Mouse (Mus musculus) stomach, embryonic 15.5 days (tissue): ENCODE measurements at regions not wholly inside any gene's neighbourhood (a gene's known extent, or its start where the extent isn't known, plus 50 kb on each side); places are given as distances from the start of the nearest gene placed in this dataset.

Experiments used
- ATAC-seq: fragments of 200-750 bp; cut with Nextera tagmentation; 2 replicates; pipeline ENCODE4 v1.8.0; 2017; ENCODE audit warnings: low read depth, moderate number of reproducible peaks, moderate TSS enrichment; ENCODE audit not compliant: insufficient read depth, low FRiP score
- H3K27ac ChIP-seq: fragments of 300-500 bp; sonication (generic); 2 replicates; pipeline ENCODE4 v1.5.1; 2015; ENCODE audit warnings: mild to moderate bottlenecking, inconsistent platforms
- H3K27me3 ChIP-seq: fragments of 300-500 bp; sonication (generic); replicated peaks from 2 replicates; pipeline ENCODE4 v1.6.1; 2015; ENCODE audit warnings: inconsistent platforms
- H3K36me3 ChIP-seq: fragments of 300-500 bp; sonication (generic); 2 replicates; pipeline ENCODE4 v1.6.1; 2015; ENCODE audit warnings: inconsistent platforms
- H3K4me1 ChIP-seq: fragments of 300-500 bp; sonication (generic); 2 replicates; pipeline ENCODE4 v1.6.1; 2015; ENCODE audit warnings: inconsistent platforms
- H3K4me2 ChIP-seq: fragments of 300-500 bp; sonication (generic); 2 replicates; pipeline ENCODE4 v1.6.1; 2015; ENCODE audit warnings: mild to moderate bottlenecking, inconsistent platforms
- H3K4me3 ChIP-seq: fragments of 300-500 bp; sonication (generic); replicated peaks from 2 replicates; pipeline ENCODE4 v1.5.1; 2015; ENCODE audit warnings: inconsistent platforms
- H3K9ac ChIP-seq: fragments of 300-500 bp; sonication (generic); 2 replicates; pipeline ENCODE4 v1.6.1; 2015; ENCODE audit warnings: inconsistent platforms
- H3K9me3 ChIP-seq: fragments of 300-500 bp; sonication (generic); 2 replicates; pipeline ENCODE4 v1.6.1; 2016; ENCODE audit warnings: inconsistent platforms
- WGBS: fragments of 180-500 bp; shearing (Covaris S2); methylation state at CpG from one replicate; pipeline ENCODE4 v1.1.7; 2015; 5-methylcytosine and 5-hydroxymethylcytosine counted together

DNA sequence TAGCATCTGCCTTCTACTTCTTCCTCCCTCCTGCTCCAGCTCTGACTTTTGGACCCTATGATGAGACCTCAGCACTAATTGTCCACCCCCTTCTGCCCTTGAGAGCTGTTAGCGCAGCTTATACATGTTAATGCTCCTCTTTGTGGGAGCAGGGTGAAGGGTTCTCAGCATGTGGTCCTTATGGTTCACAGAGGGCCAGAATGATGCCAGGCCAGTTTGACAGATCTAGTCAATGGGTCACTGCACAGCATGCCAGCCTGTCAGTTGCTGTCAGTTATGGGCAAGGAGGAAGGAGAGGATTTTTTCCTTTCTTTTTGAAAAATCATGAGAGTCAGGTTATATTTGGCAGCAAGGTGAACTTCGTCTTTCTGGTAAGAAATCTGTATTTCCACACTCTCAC, 68.4 kb downstream of the 4931417E11Rik start:
- no peaks in the 10 kb centered on the region for H3K9me3 ChIP-seq
- no peaks in the 10 kb centered on the region for H3K4me1 ChIP-seq
- no peak overlapping the region for H3K27ac ChIP-seq
- H3K4me2 ChIP-seq, result no peak overlapping the region
- H3K36me3 ChIP-seq, result no peaks in the 10 kb centered on the region
- H3K27me3 ChIP-seq, result no peaks in the 10 kb centered on the region
- ATAC-seq, result no peak
- no peak overlapping the region for H3K9ac ChIP-seq
- WGBS, result 74% methylated on average over 2 of the region's 2 CpGs
- no peak overlapping the region for H3K4me3 ChIP-seq

DNA sequence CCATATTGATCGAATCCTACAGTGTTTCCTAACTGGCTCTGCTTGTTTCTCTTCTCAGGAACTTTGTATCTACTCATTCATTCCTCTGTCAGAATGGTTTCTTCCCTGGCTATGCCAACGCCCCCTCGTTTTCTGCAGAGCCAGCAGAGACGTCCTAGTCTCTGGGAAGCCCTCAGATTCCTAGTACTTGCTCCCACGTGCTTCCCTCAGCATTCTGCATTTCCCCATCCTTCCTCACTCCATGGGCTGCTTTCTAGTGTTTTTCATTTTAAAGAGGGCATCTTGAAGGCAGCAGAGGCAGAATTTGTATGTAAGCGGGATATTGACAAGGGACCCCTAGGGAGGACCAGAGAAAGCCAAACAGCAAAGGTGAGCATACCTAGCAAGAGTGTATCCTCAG, 80.2 kb downstream of the 4931417E11Rik start:
- H3K36me3 ChIP-seq, result no peaks in the 10 kb centered on the region
- no peaks in the 10 kb centered on the region for H3K27me3 ChIP-seq
- H3K4me3 ChIP-seq, result no peak overlapping the region
- no peak overlapping the region for H3K4me2 ChIP-seq
- WGBS, result 56% methylated on average over 6 of the region's 6 CpGs
- no peak overlapping the region for H3K27ac ChIP-seq
- no peaks in the 10 kb centered on the region for H3K4me1 ChIP-seq
- no peak for ATAC-seq
- H3K9me3 ChIP-seq, result no peaks in the 10 kb centered on the region
- H3K9ac ChIP-seq, result no peak overlapping the region

DNA sequence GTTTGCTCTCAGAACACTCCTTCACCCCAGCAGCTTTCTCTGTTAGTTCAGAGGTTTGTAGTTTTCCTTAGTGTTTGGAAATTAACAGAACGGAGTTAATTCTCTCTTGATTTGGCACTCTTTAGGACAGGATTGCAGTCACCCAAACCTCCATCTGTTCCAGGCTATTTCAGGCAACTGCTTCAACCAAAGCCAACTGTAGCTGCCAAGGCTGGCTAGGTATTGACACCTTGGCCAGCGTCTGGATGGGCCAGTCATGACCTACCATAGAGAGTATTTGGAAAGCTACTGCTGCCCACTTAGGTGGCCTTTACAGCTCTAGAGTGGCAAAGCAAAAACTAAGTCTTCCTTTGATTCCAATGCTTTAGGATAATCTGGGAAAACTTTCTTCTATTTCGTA, 83.2 kb downstream of the 4931417E11Rik start:
- H3K4me2 ChIP-seq, result no peak overlapping the region
- H3K27me3 ChIP-seq, result no peaks in the 10 kb centered on the region
- no peak for ATAC-seq
- no peaks in the 10 kb centered on the region for H3K4me1 ChIP-seq
- H3K4me3 ChIP-seq, result no peak overlapping the region
- 84% methylated on average over 3 of the region's 3 CpGs for WGBS
- no peaks in the 10 kb centered on the region for H3K9me3 ChIP-seq
- H3K9ac ChIP-seq, result no peak overlapping the region
- no peak overlapping the region for H3K27ac ChIP-seq
- H3K36me3 ChIP-seq, result no peaks in the 10 kb centered on the region

- Histone ChIP-seq H3K9ac (no peak overlapping the region), H3K27me3 (no peaks in the 10 kb centered on the region), H3K9me3 (no peaks in the 10 kb centered on the region), H3K4me3 (no peak overlapping the region), H3K4me1 (no peaks in the 10 kb centered on the region), H3K27ac (no peak overlapping the region), H3K4me2 (no peak overlapping the region), H3K36me3 (no peaks in the 10 kb centered on the region)
- no peak for ATAC-seq
- 74% methylated on average over 5 of the region's 5 CpGs for WGBS
These were observed 89.6 kb downstream of the 4931417E11Rik start for GRCm38 (mm10) chr6:73379825-73380224.

GRCm38 (mm10) chr6:73377884-73378283, 91.6 kb downstream of the 4931417E11Rik start:
- WGBS, result 90% methylated on average over 8 of the region's 8 CpGs
- no peak overlapping the region for H3K4me2 ChIP-seq
- no peak for ATAC-seq

GRCm38 (mm10) chr6:73376291-73376690, 93.2 kb downstream of the 4931417E11Rik start:
- Histone ChIP-seq H3K36me3 (no peaks in the 10 kb centered on the region), H3K27me3 (no peaks in the 10 kb centered on the region), H3K4me2 (no peak overlapping the region), H3K4me3 (no peak overlapping the region), H3K27ac (no peak overlapping the region), H3K4me1 (no peaks in the 10 kb centered on the region), H3K9me3 (no peaks in the 10 kb centered on the region), H3K9ac (no peak overlapping the region)
- 95% methylated on average over 11 of the region's 11 CpGs for WGBS
- ATAC-seq, result no peak

More at GRCm38 (mm10) chr6:73377884-73378283, 91.6 kb downstream of the 4931417E11Rik start:
- no peaks in the 10 kb centered on the region for H3K36me3 ChIP-seq
- no peak overlapping the region for H3K4me3 ChIP-seq
- no peaks in the 10 kb centered on the region for H3K9me3 ChIP-seq
- H3K27me3 ChIP-seq, result no peaks in the 10 kb centered on the region
- H3K27ac ChIP-seq, result no peak overlapping the region
- no peak overlapping the region for H3K9ac ChIP-seq
- H3K4me1 ChIP-seq, result no peaks in the 10 kb centered on the region

DNA sequence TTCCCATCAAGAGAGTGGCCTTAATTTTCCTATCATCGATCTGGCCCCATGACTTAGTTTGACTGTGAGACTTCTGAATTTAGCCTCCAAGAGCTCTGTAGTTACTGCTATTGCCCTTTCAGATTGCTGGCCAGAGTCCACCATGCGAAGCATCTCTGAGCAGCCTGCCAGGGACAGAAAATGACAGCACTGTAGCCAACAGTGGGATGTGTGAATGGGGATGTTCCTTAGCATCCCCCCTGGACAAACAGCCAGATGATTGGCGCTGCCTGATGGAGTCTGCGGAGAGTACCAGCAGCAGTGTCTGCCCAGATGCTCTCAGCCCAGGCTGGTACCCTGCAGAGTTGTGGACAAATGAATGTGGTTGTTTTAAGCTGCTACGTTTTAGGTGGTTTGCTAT, 96.6 kb downstream of the 4931417E11Rik start:
- no peak overlapping the region for H3K27ac ChIP-seq

GRCm38 (mm10) chr6:73371866-73372265, 97.6 kb downstream of the 4931417E11Rik start:
- no peak overlapping the region for H3K4me2 ChIP-seq
- H3K9ac ChIP-seq, result no peak overlapping the region
- H3K27ac ChIP-seq, result no peak overlapping the region
- H3K4me3 ChIP-seq, result no peak overlapping the region
- H3K9me3 ChIP-seq, result no peaks in the 10 kb centered on the region
- no peaks in the 10 kb centered on the region for H3K4me1 ChIP-seq
- no peak for ATAC-seq
- no peaks in the 10 kb centered on the region for H3K27me3 ChIP-seq
- WGBS, result 88% methylated on average over 5 of the region's 5 CpGs
- H3K36me3 ChIP-seq, result no peaks in the 10 kb centered on the region

More for the DNA sequence above, 96.6 kb downstream of the 4931417E11Rik start:
- no peak overlapping the region for H3K4me2 ChIP-seq
- no peaks in the 10 kb centered on the region for H3K27me3 ChIP-seq
- no peaks in the 10 kb centered on the region for H3K9me3 ChIP-seq
- H3K36me3 ChIP-seq, result no peaks in the 10 kb centered on the region
- ATAC-seq, result no peak
- no peak overlapping the region for H3K9ac ChIP-seq
- no peaks in the 10 kb centered on the region for H3K4me1 ChIP-seq
- WGBS, result 78% methylated on average over 5 of the region's 5 CpGs
- no peak overlapping the region for H3K4me3 ChIP-seq

DNA sequence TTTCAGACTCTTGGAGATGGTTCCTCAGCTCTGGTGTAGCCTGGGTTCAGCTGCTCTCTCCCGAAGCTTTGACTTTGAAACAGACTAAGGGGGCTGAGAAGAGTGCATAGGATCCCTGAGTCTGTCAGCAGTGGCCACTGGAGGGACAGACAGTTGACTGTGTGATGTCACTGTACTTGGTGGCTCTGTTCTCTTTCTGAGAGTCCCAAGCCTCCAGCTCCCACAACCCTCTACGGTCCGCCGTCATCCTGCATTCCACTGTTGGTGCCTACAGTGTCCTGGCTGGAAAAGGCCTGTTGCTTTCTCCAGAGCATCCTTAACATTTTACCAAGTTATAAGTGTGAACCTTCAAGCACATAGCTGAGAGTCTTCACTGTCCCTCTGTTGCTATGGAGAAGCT, 98.6 kb downstream of the 4931417E11Rik start:
- ATAC-seq, result no peak
- Histone ChIP-seq H3K9ac (no peak overlapping the region), H3K4me2 (no peak overlapping the region), H3K4me3 (no peak overlapping the region), H3K27me3 (no peaks in the 10 kb centered on the region), H3K4me1 (no peaks in the 10 kb centered on the region), H3K27ac (no peak overlapping the region), H3K36me3 (no peaks in the 10 kb centered on the region), H3K9me3 (no peaks in the 10 kb centered on the region)
- 83% methylated on average over 4 of the region's 4 CpGs for WGBS

GRCm38 (mm10) chr6:73368836-73369141, 100.7 kb downstream of the 4931417E11Rik start:
- ATAC-seq, result no peak

GRCm38 (mm10) chr6:73368047-73368835, 101.2 kb downstream of the 4931417E11Rik start:
- H3K4me2 ChIP-seq, result peak overlapping the region; percentile 39
- no peaks in the 10 kb centered on the region for H3K4me1 ChIP-seq
- no peak overlapping the region for H3K9ac ChIP-seq
- H3K36me3 ChIP-seq, result no peaks in the 10 kb centered on the region
- 9% methylated on average over 21 of the region's 21 CpGs for WGBS
- H3K27me3 ChIP-seq, result no peaks in the 10 kb centered on the region
- no peak overlapping the region for H3K27ac ChIP-seq
- H3K4me3 ChIP-seq, result peak overlapping the region; percentile 12; the same call in 1 of the 2 replicates
- ATAC-seq, result 0 out of 2 replicates have a peak, but pooled peaks have one; percentile 10
- H3K9me3 ChIP-seq, result no peaks in the 10 kb centered on the region

More at GRCm38 (mm10) chr6:73368836-73369141, 100.7 kb downstream of the 4931417E11Rik start:
- whole genome bisulfite sequencing, result 15% methylated on average over 6 of the region's 6 CpGs
- Histone ChIP-seq H3K9ac (no peak overlapping the region), H3K27ac (no peak overlapping the region), H3K36me3 (no peaks in the 10 kb centered on the region), H3K4me2 (peak overlapping the region; percentile 39), H3K27me3 (no peaks in the 10 kb centered on the region), H3K4me1 (no peaks in the 10 kb centered on the region), H3K4me3 (peak overlapping the region; percentile 12; the same call in 1 of the 2 replicates), H3K9me3 (no peaks in the 10 kb centered on the region)

DNA sequence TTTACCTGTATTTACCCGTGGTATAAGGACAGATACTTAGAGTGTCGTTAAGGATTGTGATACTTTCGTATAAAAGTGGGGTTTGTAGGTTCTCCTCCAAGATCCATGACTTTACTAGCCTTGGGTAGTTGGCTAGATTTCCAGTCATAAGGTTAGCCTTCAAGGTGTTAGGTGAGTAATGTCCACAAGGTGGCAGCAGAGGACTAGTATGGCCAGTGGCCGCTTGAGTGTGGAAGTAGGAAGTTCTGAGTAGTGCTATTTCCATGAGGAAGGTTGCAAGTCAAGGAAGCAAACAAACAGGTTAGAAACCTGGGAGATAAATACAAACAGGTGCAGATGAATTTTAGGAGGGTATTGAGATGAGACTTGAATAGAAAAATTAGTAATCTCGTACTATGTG, 101.9 kb downstream of the 4931417E11Rik start:
- Histone ChIP-seq H3K9me3 (no peaks in the 10 kb centered on the region), H3K36me3 (no peaks in the 10 kb centered on the region), H3K4me2 (peak overlapping the region; percentile 39), H3K9ac (no peak overlapping the region), H3K4me1 (no peaks in the 10 kb centered on the region), H3K4me3 (peak overlapping the region; percentile 2; the same call in 1 of the 2 replicates), H3K27me3 (no peaks in the 10 kb centered on the region), H3K27ac (no peak overlapping the region)
- ATAC-seq, result 0 out of 2 replicates have a peak, but pooled peaks have one; percentile 50
- 4% methylated on average over 5 of the region's 5 CpGs for WGBS
